Mouse (Mus musculus): ENCODE measurements around the gene Crtac1. TPM values are rescaled to one million over a fixed set of nuclear protein-coding genes. Genes with fewer than 3 reads are reported as not detected.
A peak's percentile ranks its signal among the peaks of the same experiment; 100 is the strongest.

The Crtac1 gene
- total and polyA plus RNA-seq, 3 experiments = not detected

DNA sequence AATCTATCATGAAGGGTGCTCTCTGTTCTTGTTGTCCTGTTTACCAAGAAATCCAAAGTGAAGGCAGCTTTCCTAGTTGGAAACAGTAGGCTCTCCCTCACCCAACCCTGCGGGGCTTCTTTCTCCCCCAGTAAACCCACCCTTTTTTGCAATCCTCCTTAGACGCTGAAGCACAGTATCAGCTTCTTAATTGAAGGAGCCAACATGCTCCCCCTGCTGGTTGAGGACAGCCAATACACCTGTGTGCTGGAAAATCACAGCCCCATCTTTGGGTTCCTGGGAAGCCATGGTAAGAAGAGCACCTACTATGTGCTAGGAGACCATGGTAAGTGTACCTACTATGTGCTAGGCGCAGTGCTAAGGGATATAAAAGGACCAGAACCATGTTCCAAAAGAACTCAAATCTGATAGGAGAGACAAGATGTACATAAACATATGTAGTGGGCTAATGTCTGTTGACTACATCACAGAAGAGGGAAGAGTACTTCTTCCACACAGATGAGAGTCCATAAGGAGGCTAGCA is 12.4 kb upstream of the Crtac1 start:
- no peaks in the 10 kb centered on the region for H3K36me3 ChIP-seq (replicated peaks in 1 of 2; ENCODE audit: control insufficient read depth in 1 of 2, insufficient read depth in 1 of 2, low read length in 1 of 2)
- H3K4me3 ChIP-seq (replicated peaks in 1 of 3; ENCODE audit: low read depth in 2 of 3, low read length in 2 of 3, poor library complexity in 1 of 3) = no peak overlapping the region
- TF ChIP-seq BHLHE40 (IDR thresholded peaks at IDR 0.05; ENCODE audit: low read depth, low read length) (no peak), TBP (conservative IDR thresholded peaks at IDR 0.05; ENCODE audit: low read depth, low read length) (no peak), NRF1 (IDR thresholded peaks at IDR 0.05; ENCODE audit: low read depth, low read length) (no peak), RAD21 (IDR thresholded peaks at IDR 0.05; ENCODE audit: low read depth, low read length) (peak; percentile 13), POLR2AphosphoS2 (IDR thresholded peaks at IDR 0.05; ENCODE audit: low read depth, low read length) (no peak), MAX (IDR thresholded peaks at IDR 0.05; ENCODE audit: low read length) (no peak), PAX5 (IDR thresholded peaks at IDR 0.05; ENCODE audit: low read length) (no peak), SIN3A (IDR thresholded peaks at IDR 0.05; ENCODE audit: low read length) (no peak), RCOR1 (conservative IDR thresholded peaks at IDR 0.05; ENCODE audit: low read depth, low read length) (no peak), GABPA (IDR thresholded peaks at IDR 0.05; ENCODE audit: insufficient replicate concordance, low read depth, low read length) (no peak), JUN (IDR thresholded peaks at IDR 0.05; ENCODE audit: insufficient read depth, low read depth, low read length) (no peak), ZKSCAN1 (IDR thresholded peaks at IDR 0.05; ENCODE audit: borderline replicate concordance, low read depth, low read length) (peak; percentile 99), SMC3 (IDR thresholded peaks at IDR 0.05; ENCODE audit: low read depth, low read length) (peak; percentile 48), CTCF (conservative IDR thresholded peaks at IDR 0.05 in 1 of 2, IDR thresholded peaks at IDR 0.05 in 1 of 2; ENCODE audit: low read depth in 2 of 2, low read length in 2 of 2) (peak; percentile 74 to 75), USF1 (IDR thresholded peaks at IDR 0.05; ENCODE audit: low read depth, low read length) (no peak), USF2 (conservative IDR thresholded peaks at IDR 0.05; ENCODE audit: low read depth, low read length) (no peak)
- no peaks in the 10 kb centered on the region for H3K4me1 ChIP-seq (ENCODE audit: control insufficient read depth in 1 of 2, insufficient read depth in 2 of 2)
- no peak overlapping the region for H3K4me2 ChIP-seq (ENCODE audit: insufficient read depth, low read depth, poor library complexity, severe bottlenecking)
- in situ Hi-C loops (cut with MboI; ENCODE audit: low pct_ligation_motif_present, low pct_unique_long_range_greater_than_20kb, low sequenced_read_pairs) (no loop called here), dilution Hi-C loops (cut with MboI; ENCODE audit: extremely low pct_ligation_motif_present, extremely low pct_unique_long_range_greater_than_20kb, low sequenced_read_pairs) (no loop called here)
- H3K9me3 ChIP-seq (replicated peaks; ENCODE audit: low read length) = peaks cover 3% of the 10 kb centered on the region
- peaks cover 90% of the 10 kb centered on the region for H3K27me3 ChIP-seq (replicated peaks)
- H3K9ac ChIP-seq (ENCODE audit: insufficient read depth, low read depth) = no peak overlapping the region
- H3K27ac ChIP-seq (ENCODE audit: insufficient read depth, low read depth) = no peak overlapping the region
- DNase-seq (ENCODE audit: extremely low read depth) = peak; percentile 30
- no peaks in the 10 kb centered on the region for H3K79me2 ChIP-seq (replicated peaks; ENCODE audit: control insufficient read depth, extremely low read depth, insufficient read depth, poor library complexity, severe bottlenecking)

DNA sequence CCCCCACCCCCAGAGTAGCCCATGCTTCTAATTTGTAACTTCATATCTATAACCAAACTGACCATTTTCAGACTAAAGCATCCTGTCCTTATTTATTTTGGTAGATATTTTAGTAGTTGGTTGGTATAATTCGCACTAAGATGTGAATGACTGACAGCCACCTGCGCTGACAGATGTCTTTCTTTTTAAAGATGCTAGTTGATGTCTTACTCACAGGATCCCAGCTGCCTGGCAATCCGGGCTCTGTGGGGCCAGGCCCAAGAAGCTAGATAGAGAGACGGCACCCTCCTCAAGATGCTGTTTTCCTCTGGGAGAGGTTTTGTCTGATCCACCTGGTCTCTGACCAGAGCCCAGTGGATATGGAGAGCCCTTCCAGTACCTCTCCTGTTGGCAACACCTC is 11.7 kb upstream of the Crtac1 start:
- Histone ChIP-seq H3K4me3 (replicated peaks in 1 of 3; ENCODE audit: low read depth in 2 of 3, low read length in 2 of 3, poor library complexity in 1 of 3) (no peak overlapping the region), H3K36me3 (replicated peaks in 1 of 2; ENCODE audit: control insufficient read depth in 1 of 2, insufficient read depth in 1 of 2, low read length in 1 of 2) (no peaks in the 10 kb centered on the region), H3K27me3 (replicated peaks) (peaks cover 87% of the 10 kb centered on the region), H3K4me2 (ENCODE audit: insufficient read depth, low read depth, poor library complexity, severe bottlenecking) (no peak overlapping the region), H3K4me1 (ENCODE audit: control insufficient read depth in 1 of 2, insufficient read depth in 2 of 2) (no peaks in the 10 kb centered on the region), H3K9ac (ENCODE audit: insufficient read depth, low read depth) (no peak overlapping the region), H3K79me2 (replicated peaks; ENCODE audit: control insufficient read depth, extremely low read depth, insufficient read depth, poor library complexity, severe bottlenecking) (no peaks in the 10 kb centered on the region), H3K9me3 (replicated peaks; ENCODE audit: low read length) (peaks cover 3% of the 10 kb centered on the region), H3K27ac (ENCODE audit: insufficient read depth, low read depth) (no peak overlapping the region)
- dilution Hi-C loops (cut with MboI; ENCODE audit: extremely low pct_ligation_motif_present, extremely low pct_unique_long_range_greater_than_20kb, low sequenced_read_pairs) (no loop called here), in situ Hi-C loops (cut with MboI; ENCODE audit: low pct_ligation_motif_present, low pct_unique_long_range_greater_than_20kb, low sequenced_read_pairs) (no loop called here)
- no peak for TF ChIP-seq MAX (IDR thresholded peaks at IDR 0.05; ENCODE audit: low read length)
- no peak for TF ChIP-seq ETS1 (conservative IDR thresholded peaks at IDR 0.05; ENCODE audit: low read depth, low read length)
- no peak for TF ChIP-seq POLR2AphosphoS2 (IDR thresholded peaks at IDR 0.05; ENCODE audit: low read depth, low read length)
- no peak for TF ChIP-seq ZKSCAN1 (IDR thresholded peaks at IDR 0.05; ENCODE audit: borderline replicate concordance, low read depth, low read length)
- no peak for TF ChIP-seq MXI1 (IDR thresholded peaks at IDR 0.05; ENCODE audit: low read depth, low read length)
- no peak for TF ChIP-seq RAD21 (IDR thresholded peaks at IDR 0.05; ENCODE audit: low read depth, low read length)
- no peak for TF ChIP-seq E2F4 (IDR thresholded peaks at IDR 0.05; ENCODE audit: insufficient replicate concordance, low read depth, low read length)
- no peak for DNase-seq (ENCODE audit: extremely low read depth)

Measured in CH12.LX (cell line).